Mouse (Mus musculus) adrenal gland, postnatal 4 days (tissue): ENCODE data around the gene Psap. TPM values are rescaled to one million over a fixed set of nuclear protein-coding genes. Genes with fewer than 3 reads are reported as not detected.

Experiments
- DNase-seq, 2 experiments: peaks; one replicate each; pipeline ENCODE4 v3.0.0; 2021 to 2022; ENCODE audit warnings: low spot score in 2 of 2, mixed read lengths in 2 of 2
- total RNA-seq, 2 experiments: library from RNA; stranded (reverse); gene quantifications; 2 replicates each; pipeline ENCODE4 v1.2.3; 2021

Gene Psap
- total RNA-seq, 2 experiments from 2014 or later: 671 to 696 TPM

DNA sequence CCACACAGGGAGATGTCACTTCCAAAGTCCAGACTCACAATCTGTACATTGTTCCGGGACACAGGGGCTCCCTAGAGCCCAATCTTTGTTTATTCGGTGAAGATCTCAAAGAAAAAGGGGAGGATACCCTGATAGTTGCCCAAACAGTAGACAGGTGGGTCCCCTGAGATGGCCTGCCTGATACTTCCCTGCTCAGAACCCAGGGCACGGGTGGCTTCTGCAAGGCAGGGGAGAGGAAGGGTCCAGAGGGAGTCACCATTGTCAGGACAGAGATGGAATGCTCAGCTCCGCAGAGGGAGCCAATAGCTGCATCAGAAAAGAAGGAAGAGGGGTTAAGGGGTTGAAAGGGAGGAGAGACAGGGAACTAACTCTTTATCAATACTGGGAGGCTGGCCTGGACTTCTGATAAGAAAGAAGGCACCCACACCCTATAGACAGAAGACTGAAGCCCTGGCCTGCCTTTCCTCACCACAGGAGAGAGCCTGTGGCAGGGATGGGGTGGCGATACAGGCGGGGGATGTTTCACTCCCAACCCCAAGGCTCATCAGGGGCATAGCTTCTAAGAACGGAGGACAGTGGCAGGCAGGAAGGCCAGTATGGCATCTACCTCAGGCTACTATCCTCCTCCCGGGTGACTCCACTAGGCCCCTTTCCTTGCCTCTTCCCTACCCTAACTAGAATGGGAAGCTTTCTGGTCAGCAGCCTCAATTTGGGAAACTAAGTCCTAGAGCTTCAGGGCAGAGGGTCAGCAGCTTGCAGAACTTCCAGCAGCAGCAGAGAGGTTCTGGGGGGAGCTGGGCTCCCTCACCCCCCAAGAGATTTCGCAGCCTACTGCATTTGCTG is 70.6 kb downstream of the Psap start:
- no peak for DNase-seq

DNA sequence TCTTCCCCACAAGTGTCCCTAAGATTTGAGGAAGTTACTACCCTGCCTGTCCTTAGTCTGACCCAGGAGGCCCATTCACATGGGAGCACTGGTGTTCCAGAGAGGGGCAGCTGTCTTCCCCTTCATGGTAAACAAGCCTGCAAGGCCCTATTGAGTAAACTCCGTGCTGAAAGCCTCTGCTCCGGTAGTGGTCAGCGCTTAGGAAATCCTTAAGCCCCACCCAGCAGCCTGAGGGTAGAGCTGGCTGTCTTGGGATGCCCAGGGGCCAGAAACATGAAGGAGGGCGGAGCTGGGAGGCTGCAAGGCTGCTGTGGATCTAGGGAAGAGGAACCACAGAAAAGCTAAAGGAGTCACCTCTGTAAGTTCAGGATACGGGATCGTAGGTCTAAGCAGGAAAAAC is 71.6 kb downstream of the Psap start:
- DNase-seq: no peak

DNA sequence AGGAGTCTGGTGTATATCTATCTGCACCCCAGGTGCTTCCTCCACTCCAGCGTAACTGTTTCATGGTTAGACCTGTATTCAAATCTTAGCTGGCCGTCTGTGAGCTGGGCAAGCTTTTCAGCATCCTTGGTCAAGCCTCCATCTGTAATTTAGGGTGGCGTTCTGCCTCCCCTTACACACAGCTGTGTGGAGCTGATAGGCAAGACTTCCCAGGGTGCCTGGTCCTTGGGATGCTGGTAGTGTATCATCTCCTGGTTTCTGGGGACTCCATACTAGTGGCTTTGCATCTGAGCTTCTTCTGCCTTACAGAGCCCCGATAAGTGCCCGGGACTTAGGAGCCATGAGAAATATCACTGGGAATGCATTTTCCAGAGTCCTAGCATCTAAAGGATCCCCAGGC is 72.2 kb downstream of the Psap start:
- no peak for DNase-seq

DNA sequence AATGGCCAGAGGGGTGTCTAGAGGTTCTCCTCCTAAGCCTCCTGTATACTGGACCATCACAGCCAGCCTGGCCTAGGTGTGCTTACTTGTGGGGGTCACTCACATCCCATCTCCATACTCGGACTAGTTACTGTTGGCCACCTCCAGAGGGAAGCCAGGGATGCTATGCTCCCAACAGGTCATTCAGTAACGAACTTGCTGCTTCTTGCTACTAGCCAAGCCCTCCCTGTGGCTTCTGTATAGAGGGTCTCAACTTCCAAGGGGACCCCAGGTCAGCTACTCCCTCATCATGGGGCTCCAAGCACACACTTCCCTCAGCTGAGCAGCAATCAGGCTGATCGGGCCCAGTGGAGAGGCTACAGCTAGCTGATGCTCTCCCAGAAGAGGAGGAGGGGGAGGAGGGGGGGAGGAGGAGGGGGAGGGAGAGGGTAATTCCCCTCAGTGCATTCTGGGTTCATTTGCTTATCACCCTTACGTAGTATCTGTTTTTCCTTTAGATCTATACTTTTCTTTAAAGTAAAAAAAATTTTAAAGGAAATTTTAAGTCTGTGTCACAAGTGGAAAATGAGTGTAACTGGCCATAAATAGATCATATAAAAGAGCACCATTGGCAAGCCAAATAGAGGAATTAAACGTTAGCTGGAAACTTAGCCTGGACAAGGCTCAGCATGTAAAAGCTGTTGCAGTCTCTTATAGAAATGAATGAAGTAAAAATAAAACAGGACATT is 72.8 kb downstream of the Psap start:
- DNase-seq: no peak

DNA sequence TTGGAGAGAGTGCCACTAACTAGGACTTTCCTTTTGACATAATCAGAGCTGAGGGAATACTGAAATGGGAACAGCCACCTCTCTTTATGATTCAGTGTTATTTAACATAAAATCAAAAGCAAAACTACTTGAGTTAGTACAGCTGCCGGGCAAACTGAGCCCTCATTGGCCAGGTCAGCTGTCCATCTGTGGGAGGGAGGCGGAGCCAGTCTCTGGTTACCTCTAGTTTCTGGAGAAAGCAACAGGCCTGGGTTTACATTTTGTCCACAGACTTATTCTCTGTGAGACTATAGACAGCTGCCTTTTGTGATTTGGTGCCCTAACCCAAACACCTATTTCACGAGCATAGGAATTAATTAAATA is 73.4 kb downstream of the Psap start:
- DNase-seq: peak; percentile 82 to 84

DNA sequence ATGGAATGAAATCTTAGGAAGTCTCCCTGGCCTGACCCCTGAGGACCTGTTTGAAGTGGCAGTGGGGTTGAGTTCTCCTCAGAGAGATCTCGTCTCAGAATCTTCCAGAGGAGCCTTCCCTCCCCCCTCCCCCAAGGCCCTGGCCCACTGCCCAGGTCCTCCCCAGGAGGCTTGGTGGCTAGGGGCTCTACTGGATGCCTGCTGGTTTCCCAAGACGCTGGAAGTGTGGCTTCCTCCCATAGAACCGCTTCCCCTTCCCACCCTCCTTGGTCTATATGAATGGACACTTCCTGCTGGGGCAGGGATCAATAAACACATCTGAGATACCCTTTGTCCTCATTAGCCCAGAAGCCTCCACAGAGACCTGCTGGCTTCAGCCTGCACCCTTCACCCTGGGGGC is 73.8 kb downstream of the Psap start:
- DNase-seq: no peak

DNA sequence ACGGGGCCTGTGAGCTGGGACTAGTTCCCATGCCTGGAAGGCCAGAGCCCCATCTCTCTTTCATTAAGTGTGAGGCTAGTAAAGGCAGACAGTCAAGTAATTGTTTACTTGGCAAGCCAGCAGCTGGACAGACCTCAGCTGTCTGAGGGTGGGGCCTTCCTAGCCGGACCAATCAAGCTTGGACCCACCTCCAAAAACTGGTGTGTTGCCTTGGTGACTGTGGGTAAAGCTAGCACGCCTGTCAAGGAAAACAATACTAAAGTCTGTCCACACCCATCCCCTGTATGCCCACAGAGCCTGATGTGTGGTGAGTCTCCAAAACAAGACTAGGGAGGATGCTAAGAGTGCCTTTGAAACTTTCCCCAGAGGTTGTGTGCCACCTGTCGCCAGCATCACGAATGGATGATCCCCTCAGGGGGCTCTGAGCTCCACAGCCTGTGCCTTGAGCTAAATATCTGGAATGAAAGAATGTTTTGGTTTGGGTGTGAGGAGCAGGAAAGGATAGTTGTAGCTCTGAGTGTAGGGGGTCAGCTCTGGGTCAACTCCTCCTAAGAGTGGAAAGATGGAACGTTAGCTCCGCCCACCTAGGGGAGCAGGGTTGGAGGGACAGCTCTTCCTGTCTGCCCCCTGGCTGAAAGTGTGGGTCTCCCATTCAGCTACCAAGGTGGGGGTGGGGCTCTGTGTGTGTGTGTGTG is 74.5 kb downstream of the Psap start:
- no peak for DNase-seq

Other genes starting within 250 kb of the Psap start
- gene Spock2, start 171.4 kb upstream of the Psap start, total RNA-seq: 10 to 100 TPM; 43.4 to 47.2 TPM
- 1 to 10 TPM; 3.2 to 3.4 TPM for gene Chst3, start 58.4 kb upstream of the Psap start, total RNA-seq
- gene Vsir, start 69.2 kb downstream of the Psap start, total RNA-seq: 10 to 100 TPM; 15.7 to 16.5 TPM
- gene Gm17455, start 122.1 kb downstream of the Psap start, total RNA-seq: not detected